Mouse (Mus musculus) forebrain, embryonic 16.5 days (tissue): Measurements from ENCODE around the gene Plscr5. TPM values are rescaled to one million over a fixed set of nuclear protein-coding genes. Genes with fewer than 3 reads are reported as not detected.
A peak's percentile ranks its signal among the peaks of the same experiment; 100 is the strongest.

Source experiments
- ATAC-seq: fragments of 200-750 bp; cut with Nextera tagmentation; 2 replicates; pipeline ENCODE4 v1.8.0; 2017; ENCODE audit warnings: mild to moderate bottlenecking, moderate library complexity
- H3K27ac ChIP-seq: fragments of 300-500 bp; sonication (generic); 2 replicates; pipeline ENCODE4 v1.5.1; 2014; ENCODE audit warnings: low read length, control low read depth
- H3K27me3 ChIP-seq: fragments of 300-500 bp; sonication (generic); replicated peaks from 2 replicates; pipeline ENCODE4 v1.6.1; 2014; ENCODE audit warnings: low read length; ENCODE audit not compliant: control insufficient read depth, insufficient read depth
- H3K36me3 ChIP-seq: fragments of 300-500 bp; sonication (generic); 2 replicates; pipeline ENCODE4 v1.6.1; 2014; ENCODE audit not compliant: control insufficient read depth, insufficient read depth
- H3K4me1 ChIP-seq: fragments of 300-500 bp; sonication (generic); replicated peaks from 2 replicates; pipeline ENCODE4 v1.6.1; 2014; ENCODE audit warnings: low read length; ENCODE audit not compliant: control insufficient read depth, insufficient read depth
- H3K4me2 ChIP-seq: fragments of 300-500 bp; sonication (generic); 2 replicates; pipeline ENCODE4 v1.6.1; 2014; ENCODE audit warnings: mild to moderate bottlenecking, low read length, control low read depth
- H3K4me3 ChIP-seq: fragments of 300-500 bp; sonication (generic); replicated peaks from 2 replicates; pipeline ENCODE4 v1.5.1; 2014; ENCODE audit warnings: mild to moderate bottlenecking, low read length, control low read depth
- H3K9ac ChIP-seq: fragments of 300-500 bp; sonication (generic); replicated peaks from 2 replicates; pipeline ENCODE4 v1.6.1; 2014; ENCODE audit warnings: low read depth, low read length, control low read depth
- H3K9me3 ChIP-seq: fragments of 300-500 bp; sonication (generic); 2 replicates; pipeline ENCODE4 v1.6.1; 2016; ENCODE audit warnings: low read length; ENCODE audit not compliant: control insufficient read depth
- WGBS: fragments of 180-500 bp; shearing (Covaris S2); extraction: QIAGEN DNeasy Blood & Tissue Kit; methylation state at CpG from one replicate; pipeline ENCODE4 v1.1.7; 2014; 5-methylcytosine and 5-hydroxymethylcytosine counted together
- polyA plus RNA-seq: library from polyadenylated mRNA; unstranded; fragments of >200 nt; fragmentation: Nextera tagmentation; extraction: Ambion mirVana; gene quantifications from 2 replicates; pipeline ENCODE4 v1.2.1, GENCODE M21; 2015

The Plscr5 gene
- polyA plus RNA-seq, 1 experiment from 2014 or later: 0.18 TPM

DNA sequence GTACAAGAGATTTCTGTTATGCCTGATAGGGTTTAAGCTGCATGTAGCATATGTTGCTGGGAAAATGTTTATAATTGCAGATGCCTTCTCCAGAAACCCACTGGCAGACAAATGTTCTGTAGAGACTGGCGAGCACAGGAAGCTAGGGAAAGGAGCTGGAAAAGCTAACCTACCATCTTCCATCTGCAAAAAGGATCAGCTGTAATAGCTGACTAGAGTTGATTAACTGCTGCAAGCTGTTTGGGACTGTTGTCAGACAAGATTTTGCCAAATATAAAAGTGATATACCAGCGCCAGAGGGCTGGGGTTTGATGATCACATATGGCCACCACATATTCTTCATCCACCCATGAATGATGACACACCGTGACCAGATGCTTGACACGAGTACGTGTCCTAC lies 6.8 kb downstream of the Plscr5 start:
- H3K4me1 ChIP-seq: peaks cover 6% of the 10 kb centered on the region; the same call in 1 of the 2 replicates
- no peak overlapping the region for H3K4me3 ChIP-seq
- H3K27ac ChIP-seq: no peak overlapping the region
- no peaks in the 10 kb centered on the region for H3K27me3 ChIP-seq
- H3K4me2 ChIP-seq: no peak overlapping the region
- H3K9ac ChIP-seq: no peak overlapping the region
- no peaks in the 10 kb centered on the region for H3K36me3 ChIP-seq
- 57% methylated on average over 5 of the region's 5 CpGs for WGBS
- ATAC-seq: peak; percentile 89
- H3K9me3 ChIP-seq: no peaks in the 10 kb centered on the region

DNA sequence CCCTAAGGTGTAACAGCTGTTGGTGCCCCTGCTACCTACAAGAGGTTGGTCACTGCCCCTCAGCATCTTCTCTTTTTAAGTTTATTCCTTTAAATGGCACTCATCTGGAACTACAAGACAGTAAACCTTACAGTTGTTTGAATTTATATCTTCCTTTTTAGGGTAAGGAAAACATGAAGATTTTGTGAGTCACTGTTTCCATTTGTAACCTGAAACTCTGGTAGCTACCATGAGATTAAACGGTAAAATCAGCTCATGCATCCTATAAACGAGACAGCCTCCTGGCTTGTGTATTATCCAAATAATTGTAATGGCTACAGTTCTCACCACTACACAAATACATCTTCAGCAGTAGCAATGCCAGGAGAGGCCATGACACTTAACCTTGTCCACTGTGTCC lies 11.7 kb downstream of the Plscr5 start:
- WGBS: 72% methylated on average over 2 of the region's 2 CpGs
- H3K36me3 ChIP-seq: no peaks in the 10 kb centered on the region
- H3K4me3 ChIP-seq: no peak overlapping the region
- no peak overlapping the region for H3K4me2 ChIP-seq
- no peak for ATAC-seq
- H3K9ac ChIP-seq: no peak overlapping the region
- H3K9me3 ChIP-seq: no peaks in the 10 kb centered on the region
- no peaks in the 10 kb centered on the region for H3K27me3 ChIP-seq
- H3K4me1 ChIP-seq: no peaks in the 10 kb centered on the region
- H3K27ac ChIP-seq: no peak overlapping the region

DNA sequence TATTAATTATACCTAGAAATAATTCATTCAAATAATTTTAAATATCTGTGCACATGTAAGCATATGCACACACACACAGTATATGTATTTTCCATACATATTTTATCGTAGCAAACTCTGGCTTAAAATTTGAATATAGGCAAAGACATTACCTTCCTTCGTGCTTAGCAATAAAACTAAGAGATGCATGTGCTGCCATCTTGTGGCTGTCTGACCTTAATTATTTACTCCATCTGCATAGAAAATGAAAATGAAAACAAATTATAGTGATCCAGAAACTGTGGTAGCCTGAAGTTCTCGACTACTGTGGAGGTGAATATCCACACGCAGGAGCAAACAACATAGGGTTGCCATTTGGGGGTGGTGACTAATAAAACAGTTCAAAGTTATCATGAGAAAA lies 14.6 kb downstream of the Plscr5 start:
- no peak overlapping the region for H3K4me2 ChIP-seq

DNA sequence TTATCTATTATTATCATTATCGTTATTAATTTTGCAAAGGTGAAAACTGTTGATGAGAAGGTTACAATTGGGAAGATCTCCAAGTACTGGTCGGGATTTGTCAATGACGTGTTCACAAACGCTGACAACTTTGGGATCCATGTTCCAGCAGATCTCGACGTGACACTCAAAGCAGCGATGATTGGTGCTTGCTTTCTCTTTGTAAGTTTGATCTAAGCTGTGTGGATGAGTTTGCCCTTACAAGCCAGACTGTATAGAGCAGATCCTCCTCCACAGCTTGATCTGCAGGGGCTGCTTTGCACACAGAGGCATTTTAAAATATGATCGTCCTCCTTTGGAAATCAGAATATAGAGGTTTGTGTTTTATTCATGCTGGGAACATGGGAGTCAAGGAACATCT lies 15.0 kb downstream of the Plscr5 start:
- Histone ChIP-seq H3K27me3 (no peaks in the 10 kb centered on the region), H3K9ac (no peak overlapping the region), H3K4me1 (0 out of 2 replicates have a peak, but pooled peaks cover 3% of the 10 kb centered on the region), H3K4me2 (no peak overlapping the region), H3K4me3 (no peak overlapping the region), H3K36me3 (no peaks in the 10 kb centered on the region), H3K27ac (no peak overlapping the region), H3K9me3 (no peaks in the 10 kb centered on the region)
- no peak for ATAC-seq
- WGBS: 76% methylated on average over 8 of the region's 8 CpGs

More for the DNA sequence above, 14.6 kb downstream of the Plscr5 start:
- no peak overlapping the region for H3K4me3 ChIP-seq
- no peaks in the 10 kb centered on the region for H3K27me3 ChIP-seq
- no peak overlapping the region for H3K9ac ChIP-seq
- no peak overlapping the region for H3K27ac ChIP-seq
- ATAC-seq: peak; percentile 57; the same call in 1 of the 2 replicates
- H3K36me3 ChIP-seq: no peaks in the 10 kb centered on the region
- no peaks in the 10 kb centered on the region for H3K9me3 ChIP-seq
- 0 out of 2 replicates have a peak, but pooled peaks cover 3% of the 10 kb centered on the region for H3K4me1 ChIP-seq
- 35% methylated on average over 4 of the region's 4 CpGs for WGBS

DNA sequence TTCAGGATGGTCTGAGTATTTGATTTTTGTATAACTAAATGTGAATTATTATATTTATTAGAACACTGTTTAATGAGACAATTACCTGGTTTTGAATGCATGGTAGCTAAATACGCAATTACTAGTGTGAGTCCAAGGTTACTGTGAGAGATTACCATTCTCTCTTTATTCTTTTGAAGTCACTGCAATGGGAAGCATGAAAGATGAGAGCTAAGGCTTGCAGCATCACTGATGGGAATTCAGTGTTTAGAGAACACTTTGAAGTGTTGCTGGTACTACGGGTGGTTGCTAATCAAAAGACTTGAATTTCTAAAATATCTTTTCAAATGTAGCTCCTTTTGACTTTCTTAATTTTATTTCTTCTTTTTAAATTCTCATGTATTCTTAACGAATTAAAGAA lies 17.1 kb downstream of the Plscr5 start:
- Histone ChIP-seq H3K27me3 (no peaks in the 10 kb centered on the region), H3K36me3 (no peaks in the 10 kb centered on the region), H3K27ac (no peak overlapping the region), H3K4me2 (no peak overlapping the region), H3K4me3 (no peak overlapping the region), H3K4me1 (0 out of 2 replicates have a peak, but pooled peaks cover 3% of the 10 kb centered on the region), H3K9ac (no peak overlapping the region), H3K9me3 (no peaks in the 10 kb centered on the region)
- no peak for ATAC-seq
- WGBS: 57% methylated on average over 3 of the region's 3 CpGs

DNA sequence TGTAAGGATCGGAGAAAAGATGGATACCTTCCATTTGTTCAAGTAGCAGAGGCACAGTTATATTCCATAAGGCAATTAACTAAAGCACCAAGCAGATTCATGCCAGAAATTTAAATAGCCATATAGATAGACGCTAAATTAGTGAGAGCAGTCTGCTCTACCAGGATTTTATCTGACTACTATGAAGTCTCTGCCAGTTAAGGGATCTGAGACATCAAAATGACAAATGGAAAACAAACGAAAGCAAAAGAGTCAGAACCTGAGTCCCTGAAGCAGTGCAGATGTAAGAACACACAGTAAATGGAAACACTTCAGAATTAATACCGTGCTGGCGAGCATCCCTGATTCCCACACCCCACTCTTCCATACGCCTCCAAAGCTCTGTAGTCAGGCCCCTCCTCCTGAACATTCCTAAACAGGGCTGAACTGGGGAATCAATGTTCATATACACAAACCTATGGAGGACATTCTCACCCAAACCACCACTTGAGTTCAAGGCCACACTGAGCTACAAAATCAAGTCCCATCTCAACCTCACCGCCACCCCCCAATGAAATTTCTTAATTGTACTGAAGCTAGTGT lies 17.7 kb downstream of the Plscr5 start:
- H3K4me3 ChIP-seq: no peak overlapping the region
- H3K27me3 ChIP-seq: no peaks in the 10 kb centered on the region
- 0 out of 2 replicates have a peak, but pooled peaks cover 3% of the 10 kb centered on the region for H3K4me1 ChIP-seq
- no peaks in the 10 kb centered on the region for H3K36me3 ChIP-seq
- no peak overlapping the region for H3K9ac ChIP-seq
- WGBS: 62% methylated on average over 7 of the region's 7 CpGs
- H3K27ac ChIP-seq: no peak overlapping the region
- no peak overlapping the region for H3K4me2 ChIP-seq
- H3K9me3 ChIP-seq: no peaks in the 10 kb centered on the region
- ATAC-seq: peak; percentile 75

DNA sequence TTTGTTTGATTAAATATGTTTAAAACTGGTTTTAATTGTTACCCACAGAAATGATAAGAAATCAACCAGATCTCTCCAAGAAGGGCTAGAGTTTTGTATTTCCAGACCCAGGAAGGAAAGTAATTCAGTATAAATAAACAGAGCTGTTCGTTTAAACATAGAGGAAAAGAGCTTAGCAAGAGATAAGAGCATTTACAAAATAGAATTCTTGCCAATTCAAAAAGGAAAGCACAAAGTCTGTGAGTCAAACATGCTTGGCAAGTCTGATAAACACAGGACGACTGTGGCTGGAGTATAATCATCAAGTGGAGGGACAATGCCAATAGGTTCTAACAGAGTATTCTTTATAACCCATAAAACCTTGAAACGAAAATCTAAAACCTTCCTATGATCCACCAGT lies 18.3 kb downstream of the Plscr5 start:
- Histone ChIP-seq H3K4me1 (0 out of 2 replicates have a peak, but pooled peaks cover 3% of the 10 kb centered on the region), H3K9me3 (no peaks in the 10 kb centered on the region), H3K36me3 (no peaks in the 10 kb centered on the region), H3K27ac (no peak overlapping the region), H3K4me2 (no peak overlapping the region), H3K27me3 (no peaks in the 10 kb centered on the region), H3K4me3 (no peak overlapping the region), H3K9ac (no peak overlapping the region)
- no peak for ATAC-seq
- 68% methylated on average over 3 of the region's 3 CpGs for WGBS

DNA sequence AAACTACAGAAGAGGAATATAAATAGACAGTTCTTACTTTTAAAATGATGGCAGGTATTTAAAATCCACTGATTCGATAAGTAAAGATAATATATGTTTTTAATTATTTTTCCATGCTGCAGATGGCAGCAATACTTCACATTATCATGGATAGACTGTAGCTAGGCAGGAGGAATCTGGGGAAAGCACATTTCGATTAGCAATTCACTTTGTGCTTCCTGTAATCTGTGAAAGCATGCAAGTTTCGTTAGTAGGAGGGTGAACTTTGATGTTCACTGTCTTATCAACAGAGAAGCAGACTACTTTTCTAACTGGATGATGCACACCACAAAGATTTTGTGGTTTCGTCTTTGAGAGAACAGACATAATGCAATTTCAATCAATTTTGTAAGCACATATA lies 24.7 kb downstream of the Plscr5 start:
- H3K4me2 ChIP-seq: no peak overlapping the region
- no peak for ATAC-seq
- no peaks in the 10 kb centered on the region for H3K9me3 ChIP-seq

DNA sequence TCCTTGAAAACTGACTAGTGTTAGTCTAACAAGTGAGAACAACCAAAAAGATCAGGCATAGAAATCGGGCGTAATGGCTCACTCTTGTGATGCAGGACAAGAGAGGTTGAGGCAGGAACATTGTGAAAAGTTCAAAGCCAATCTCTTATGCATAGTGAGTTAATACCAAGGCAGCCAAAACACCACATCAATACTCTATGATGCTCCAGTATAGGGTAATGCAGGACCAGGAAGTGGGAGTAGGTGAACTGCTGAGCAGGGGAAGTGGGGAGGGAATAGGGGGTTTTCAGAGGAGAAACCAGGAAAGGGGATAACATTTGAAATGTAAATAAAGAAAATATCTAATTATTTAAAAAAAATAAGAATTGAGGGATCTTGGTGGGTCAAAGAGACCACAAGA lies 25.2 kb downstream of the Plscr5 start:
- Histone ChIP-seq H3K4me2 (no peak overlapping the region), H3K27me3 (no peaks in the 10 kb centered on the region), H3K4me1 (no peaks in the 10 kb centered on the region), H3K36me3 (no peaks in the 10 kb centered on the region), H3K27ac (no peak overlapping the region), H3K9ac (no peak overlapping the region), H3K4me3 (no peak overlapping the region), H3K9me3 (no peaks in the 10 kb centered on the region)
- 85% methylated on average over 2 of the region's 2 CpGs for WGBS
- ATAC-seq: no peak

More for the DNA sequence above, 24.7 kb downstream of the Plscr5 start:
- 69% methylated on average over 4 of the region's 4 CpGs for WGBS
- H3K27me3 ChIP-seq: no peaks in the 10 kb centered on the region
- H3K9ac ChIP-seq: no peak overlapping the region
- no peaks in the 10 kb centered on the region for H3K36me3 ChIP-seq
- H3K27ac ChIP-seq: no peak overlapping the region
- H3K4me3 ChIP-seq: no peak overlapping the region
- no peaks in the 10 kb centered on the region for H3K4me1 ChIP-seq

DNA sequence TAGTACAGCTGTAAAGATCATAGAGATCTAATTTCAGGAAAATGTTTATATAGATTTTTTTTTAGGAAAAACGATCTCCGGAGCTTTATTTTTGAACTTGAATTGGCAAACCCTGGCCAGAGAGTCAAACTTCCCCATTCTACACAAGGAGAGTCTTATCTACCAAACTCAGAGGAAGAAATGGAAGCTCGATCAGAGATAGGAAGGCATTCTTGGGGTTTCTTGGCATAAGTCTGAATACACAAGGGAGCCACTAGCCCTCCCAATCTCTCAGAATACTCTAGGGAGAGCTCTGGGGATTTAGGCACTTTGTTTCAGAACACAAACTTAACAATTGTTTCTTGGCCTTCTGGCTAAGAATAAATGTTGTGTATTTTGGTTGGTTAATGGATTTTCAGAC lies 27.4 kb downstream of the Plscr5 start:
- no peak for ATAC-seq
- Histone ChIP-seq H3K27ac (no peak overlapping the region), H3K9ac (no peak overlapping the region), H3K4me3 (no peak overlapping the region), H3K36me3 (no peaks in the 10 kb centered on the region), H3K4me2 (no peak overlapping the region), H3K9me3 (no peaks in the 10 kb centered on the region), H3K4me1 (no peaks in the 10 kb centered on the region), H3K27me3 (no peaks in the 10 kb centered on the region)
- 84% methylated on average over 3 of the region's 3 CpGs for WGBS
